Mouse (Mus musculus): ENCODE results near the gene Matk.
"Not testable (repeated sequence)": the region's sequence is repeated elsewhere in the genome, so short reads cannot be mapped to it uniquely, and the experiment has no call there.

Gene Matk

GRCm38 (mm10) chr10:81252424-81253419, at the start of gene Matk:
TSS of gene Matk (plus strand) at chr10:81252935.
- DNase-seq (ENCODE audit: low read depth in 2 of 2, low spot score in 2 of 2), result peak; percentile 40 to 52

- no peak for DNase-seq (ENCODE audit: low read depth in 2 of 2, low spot score in 2 of 2)
These were observed 49.6 kb upstream of the Matk start for GRCm38 (mm10) chr10:81202978-81203720.

- no peak for DNase-seq (ENCODE audit: low read depth in 2 of 2, low spot score in 2 of 2)
These were observed 48.6 kb upstream of the Matk start for GRCm38 (mm10) chr10:81204137-81204536.

DNA sequence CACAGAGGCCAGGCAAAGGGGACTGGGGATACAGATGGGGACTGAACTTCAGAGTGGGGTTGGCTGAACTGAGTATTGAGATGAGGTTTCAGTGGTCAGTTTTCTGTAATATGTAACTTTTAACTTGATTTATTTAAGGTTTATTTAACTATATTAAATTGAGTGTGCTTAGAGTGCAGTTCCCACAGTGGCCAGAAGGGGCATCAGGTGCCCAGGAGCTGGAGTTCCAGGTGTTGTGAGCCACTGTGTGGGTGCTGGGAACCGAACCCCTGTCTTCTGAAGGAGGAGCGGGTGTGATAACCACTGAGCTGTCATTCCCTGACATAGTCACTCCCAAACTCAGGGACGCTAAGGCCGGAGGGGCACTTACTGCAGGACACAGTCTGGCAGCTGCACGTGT, 42.6 kb upstream of the Matk start:
- no peak for DNase-seq (ENCODE audit: low read depth in 2 of 2, low spot score in 2 of 2)

GRCm38 (mm10) chr10:81216260-81216659, 36.5 kb upstream of the Matk start:
- DNase-seq (ENCODE audit: low read depth in 2 of 2, low spot score in 2 of 2), result no peak

- DNase-seq (ENCODE audit: low read depth in 2 of 2, low spot score in 2 of 2), result no peak
These were observed 35.9 kb upstream of the Matk start for GRCm38 (mm10) chr10:81216810-81217209.

DNA sequence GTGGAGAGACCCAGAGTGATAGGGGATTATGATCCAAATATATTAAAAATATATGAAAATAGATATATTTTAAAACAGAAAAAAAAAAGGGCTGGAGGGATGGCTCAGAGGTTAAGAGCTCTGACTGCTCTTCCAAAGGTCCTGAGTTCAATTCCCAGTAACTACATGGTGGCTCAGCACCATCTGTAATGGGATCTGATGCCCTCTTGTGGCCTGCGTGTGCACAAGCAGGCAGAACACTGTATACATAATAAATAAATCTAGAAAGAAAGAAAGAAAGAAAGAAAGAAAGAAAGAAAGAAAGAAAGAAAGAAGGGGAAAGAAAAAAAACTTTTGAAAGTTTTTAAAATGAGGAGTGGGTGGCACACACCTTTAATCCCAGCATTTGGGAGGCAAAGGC, 35.5 kb upstream of the Matk start:
- peak in 1 of 2 experiments; percentile 35 for DNase-seq (ENCODE audit: low read depth in 2 of 2, low spot score in 2 of 2)

DNA sequence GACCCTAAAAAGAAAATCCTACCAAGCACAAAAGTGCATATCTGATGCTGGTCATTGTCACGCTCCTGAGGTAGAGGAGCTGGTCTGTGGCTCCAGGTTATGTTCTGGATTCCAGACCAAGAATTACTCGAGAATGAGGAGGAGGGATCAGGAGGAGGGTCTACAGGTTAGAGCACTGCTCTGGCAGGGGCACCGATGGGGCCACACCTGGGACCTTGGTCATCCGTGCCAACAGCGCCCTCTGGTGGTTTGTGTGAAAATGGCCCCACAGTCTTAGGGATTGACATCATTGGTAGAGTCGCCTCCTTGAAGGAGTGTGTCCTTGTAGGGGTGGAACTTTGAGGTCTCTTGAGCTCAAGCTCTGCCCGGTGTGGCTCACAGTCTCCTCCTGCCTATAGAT, 34.8 kb upstream of the Matk start:
- peak; percentile 74 to 82 for DNase-seq (ENCODE audit: low read depth in 2 of 2, low spot score in 2 of 2)

DNA sequence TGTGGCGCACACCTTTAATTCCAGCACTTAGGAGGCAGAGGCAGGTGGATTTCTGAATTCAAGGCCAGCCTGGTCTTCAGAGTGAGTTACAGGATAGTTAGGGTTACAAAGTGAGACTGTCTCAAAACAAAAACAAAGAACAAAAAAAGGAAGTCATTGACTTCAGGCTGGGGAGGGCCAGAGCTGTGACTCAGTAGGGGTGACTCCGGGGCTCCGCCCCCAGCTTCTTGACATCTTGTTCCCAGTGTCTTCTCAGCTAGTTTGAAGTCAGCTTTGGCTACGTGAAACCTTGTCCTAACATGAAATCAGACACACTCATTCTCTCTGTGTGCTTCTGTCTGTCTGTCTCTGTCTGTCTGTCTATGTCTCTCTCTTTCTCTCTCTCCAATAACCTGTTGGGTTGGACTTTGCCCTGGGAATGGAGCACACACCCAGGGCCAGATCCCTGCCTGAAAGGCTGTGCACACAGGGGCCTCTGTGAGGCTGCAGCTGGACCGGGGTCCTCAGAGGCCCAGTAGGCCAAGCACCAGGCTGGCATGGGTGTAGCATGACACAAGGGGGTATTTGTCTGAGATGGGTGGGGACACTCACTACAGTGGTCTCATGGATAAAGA, 31.2 kb upstream of the Matk start:
- no peak for DNase-seq (ENCODE audit: low read depth in 2 of 2, low spot score in 2 of 2)

- not testable (repeated sequence) for DNase-seq (ENCODE audit: low read depth in 2 of 2, low spot score in 2 of 2)
These were observed 29.0 kb upstream of the Matk start for GRCm38 (mm10) chr10:81223731-81224130.

DNA sequence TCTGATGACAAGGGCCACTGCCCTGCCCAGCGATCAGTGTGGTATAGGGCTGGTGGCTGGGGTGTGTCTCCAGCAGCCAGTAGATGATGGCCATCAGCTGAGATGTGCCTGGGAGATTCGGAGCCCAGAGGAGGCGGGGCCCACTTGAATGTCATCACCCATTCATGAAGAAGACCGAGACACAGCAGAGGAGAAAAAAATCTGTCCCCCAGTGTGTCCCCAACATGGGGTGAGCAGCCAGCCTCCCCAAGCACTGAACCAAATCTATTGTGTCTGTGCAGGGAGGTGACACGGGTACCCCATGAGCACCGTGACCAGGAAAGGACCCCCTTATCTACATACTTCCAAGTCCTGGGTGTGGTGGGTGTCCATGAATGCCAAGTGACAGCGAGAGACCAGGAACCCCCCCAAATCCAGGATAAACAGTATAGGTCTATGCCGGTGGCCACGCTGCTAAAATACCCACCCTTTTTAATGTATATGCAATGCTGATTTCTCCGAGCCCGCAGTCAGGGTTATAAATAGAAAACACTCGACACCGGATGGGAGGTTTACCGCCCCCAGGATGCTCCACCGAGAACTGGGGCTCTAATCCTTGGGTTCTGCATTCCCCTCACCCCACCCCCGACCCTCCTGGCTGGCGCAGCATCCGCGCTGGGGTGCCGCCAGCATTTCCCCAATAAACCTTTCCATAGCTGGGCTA, 22.8 kb upstream of the Matk start:
- no peak for DNase-seq (ENCODE audit: low read depth in 2 of 2, low spot score in 2 of 2)

DNA sequence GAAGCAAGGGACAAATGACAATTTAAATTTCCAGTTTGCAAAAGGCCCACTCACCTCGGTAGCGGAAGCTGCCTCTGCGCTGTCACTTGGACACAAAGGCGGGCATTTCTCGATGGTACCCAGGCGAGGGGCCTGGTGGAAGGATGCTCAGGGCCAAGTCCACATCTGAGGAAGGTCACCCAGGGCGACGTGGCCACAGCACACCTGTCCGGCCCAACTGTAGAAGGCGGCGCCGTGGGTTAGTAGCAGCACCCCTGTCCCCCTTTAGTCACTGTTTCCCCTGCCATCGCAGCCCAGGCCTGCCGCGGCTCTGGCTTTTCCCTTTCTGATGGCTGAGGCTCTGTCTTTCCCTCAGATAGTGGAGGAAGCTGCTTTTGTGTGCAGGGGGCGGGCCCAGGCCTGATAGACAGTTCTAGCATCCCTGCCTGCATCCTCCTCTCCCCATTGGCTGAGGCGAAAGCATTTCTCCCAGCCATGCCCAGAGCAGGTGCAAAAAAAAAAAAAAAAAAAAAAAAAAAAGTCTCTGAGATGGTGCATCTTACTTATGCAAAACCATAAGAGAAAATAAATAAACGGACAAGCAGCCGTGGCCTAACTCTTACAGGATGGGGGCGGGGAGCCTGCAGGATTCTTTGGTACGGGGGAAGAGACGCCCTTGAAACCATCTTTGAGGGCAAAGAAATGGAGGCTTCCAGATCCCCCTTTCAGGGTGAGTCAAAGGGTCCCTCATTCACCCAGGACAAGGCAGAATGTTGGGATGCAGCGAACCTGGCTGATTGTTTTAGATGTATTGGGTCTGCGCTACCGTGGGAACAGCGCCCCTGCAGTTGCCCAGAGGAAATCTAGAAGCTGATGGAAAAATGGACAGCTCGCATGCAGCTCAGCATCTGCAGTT, 22.1 kb upstream of the Matk start, which contains the start of gene Atcay:
Gene Atcay, minus strand, starts transcription at position 396 of the 895 bp plus-strand sequence.
- no peak for DNase-seq (ENCODE audit: low read depth in 2 of 2, low spot score in 2 of 2)

DNA sequence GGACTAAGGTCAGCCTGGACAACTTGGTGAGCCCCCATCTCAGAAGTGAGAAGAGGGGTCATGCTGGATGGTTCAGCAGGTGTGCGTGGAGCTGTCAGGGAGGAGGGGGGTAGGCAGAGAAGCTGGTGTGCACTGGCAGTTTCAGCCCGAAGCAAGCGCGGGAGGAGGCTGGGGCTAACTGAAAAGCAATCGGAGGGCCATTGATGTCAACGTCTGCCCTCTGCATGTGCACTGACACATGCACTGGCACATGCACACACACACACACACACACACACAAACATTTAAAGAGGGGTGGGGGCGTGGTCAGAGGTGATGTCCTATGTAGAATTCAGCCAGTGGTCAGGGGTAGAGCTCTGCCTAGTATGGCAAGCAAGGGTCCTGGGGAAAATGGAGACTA, 21.3 kb upstream of the Matk start:
- DNase-seq (ENCODE audit: low read depth in 2 of 2, low spot score in 2 of 2), result no peak

- peak; percentile 82 to 87 for DNase-seq (ENCODE audit: low read depth in 2 of 2, low spot score in 2 of 2)
These were observed 20.0 kb upstream of the Matk start, which contains the start of gene Zfr2 for GRCm38 (mm10) chr10:81232580-81233225. TSS of gene Zfr2 (plus strand) at chr10:81233155.

- DNase-seq (ENCODE audit: low read depth in 2 of 2, low spot score in 2 of 2), result no peak
These were observed 19.5 kb upstream of the Matk start for GRCm38 (mm10) chr10:81233226-81233585.

GRCm38 (mm10) chr10:81234206-81234605, 18.5 kb upstream of the Matk start:
- DNase-seq (ENCODE audit: low read depth in 2 of 2, low spot score in 2 of 2), result no peak

GRCm38 (mm10) chr10:81236471-81237268, 16.1 kb upstream of the Matk start:
- no peak for DNase-seq (ENCODE audit: low read depth in 2 of 2, low spot score in 2 of 2)

- DNase-seq (ENCODE audit: low read depth in 2 of 2, low spot score in 2 of 2), result no peak
These were observed 14.1 kb upstream of the Matk start for GRCm38 (mm10) chr10:81238618-81239017.

- DNase-seq (ENCODE audit: low read depth in 2 of 2, low spot score in 2 of 2), result peak; percentile 46 to 66
These were observed 11.9 kb upstream of the Matk start for GRCm38 (mm10) chr10:81240876-81241275.
